Mouse (Mus musculus) telencephalon, adult 2 months (tissue): ENCODE measurements around the gene Naa25.
"Not testable (repeated sequence)": the region's sequence is repeated elsewhere in the genome, so short reads cannot be mapped to it uniquely, and the experiment has no call there.

ENCODE experiments used
- DNase-seq: peaks from one replicate; pipeline ENCODE4 v3.0.0-alpha.2; 2011; ENCODE audit warnings: low read depth, low spot score

Naa25 gene

DNA sequence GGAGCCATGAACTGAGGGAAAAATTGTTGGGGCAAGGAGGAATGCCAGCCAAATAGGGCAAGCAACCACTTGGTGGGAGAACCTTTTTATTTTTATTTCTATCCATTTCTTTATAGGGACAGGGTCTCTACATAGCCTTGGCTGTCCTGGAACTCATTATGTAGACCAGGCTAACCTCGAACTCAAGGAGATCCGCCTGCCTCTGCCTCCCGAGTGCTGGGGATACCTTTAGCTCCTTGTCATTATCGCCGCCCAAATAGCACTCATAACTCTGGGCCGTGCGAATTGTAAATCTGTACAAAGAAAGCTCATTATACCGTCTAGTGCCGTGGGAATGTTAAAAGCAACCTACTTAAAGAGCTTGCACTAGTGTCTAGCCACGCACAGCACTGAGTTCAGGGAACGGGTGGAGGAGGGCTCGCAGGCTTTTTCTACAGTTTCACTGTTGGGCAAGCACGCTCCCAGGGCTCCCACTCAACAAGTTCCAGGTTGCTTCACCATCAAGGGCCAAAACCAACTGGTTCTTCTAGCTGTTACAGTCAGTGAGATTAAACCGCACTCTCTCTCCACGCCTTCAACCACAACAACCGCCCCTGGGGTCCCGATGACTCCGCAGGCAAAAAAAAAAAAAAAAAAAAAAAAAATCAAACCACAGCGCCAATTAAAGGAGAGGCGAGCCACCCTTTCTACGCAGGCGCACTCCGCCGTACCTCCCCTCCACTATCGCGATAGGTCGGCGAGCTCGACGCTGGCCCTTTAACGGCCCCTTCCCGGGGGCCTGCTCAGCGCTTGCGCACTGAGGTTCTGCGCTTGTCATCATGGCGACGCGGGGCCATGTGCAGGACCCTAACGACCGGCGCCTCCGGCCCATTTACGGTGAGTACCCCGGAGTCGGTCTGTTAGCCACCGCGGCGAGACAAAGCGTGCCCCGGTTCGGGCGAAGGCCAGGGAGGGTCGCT, at the start of gene Naa25:
TSS of gene Naa25 (plus strand) at position 750 of the 959 bp plus-strand sequence.
- DNase-seq: peak; percentile 91

GRCm38 (mm10) chr5:121359229-121359628, 38.5 kb upstream of the Naa25 start:
- no peak for DNase-seq

DNA sequence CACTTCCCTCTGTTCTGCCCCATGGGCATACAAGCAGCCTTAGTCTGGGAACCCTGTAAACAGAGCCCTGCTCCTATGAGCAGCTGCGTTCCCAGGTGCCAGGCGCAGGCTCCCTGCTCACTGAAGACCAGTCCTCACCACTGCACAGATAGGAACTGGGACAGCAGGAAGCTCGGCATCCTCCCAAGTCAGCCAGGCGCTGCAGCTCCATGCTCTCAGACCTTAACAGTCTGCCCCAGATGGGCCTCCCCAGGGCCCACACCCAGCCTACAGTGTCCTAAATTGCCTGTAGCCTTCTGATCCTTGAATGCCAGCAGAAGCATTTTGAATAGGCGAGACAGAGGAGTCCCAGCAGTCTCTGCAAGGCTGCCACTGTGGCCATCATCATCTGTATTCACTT, 36.0 kb upstream of the Naa25 start:
- no peak for DNase-seq

DNA sequence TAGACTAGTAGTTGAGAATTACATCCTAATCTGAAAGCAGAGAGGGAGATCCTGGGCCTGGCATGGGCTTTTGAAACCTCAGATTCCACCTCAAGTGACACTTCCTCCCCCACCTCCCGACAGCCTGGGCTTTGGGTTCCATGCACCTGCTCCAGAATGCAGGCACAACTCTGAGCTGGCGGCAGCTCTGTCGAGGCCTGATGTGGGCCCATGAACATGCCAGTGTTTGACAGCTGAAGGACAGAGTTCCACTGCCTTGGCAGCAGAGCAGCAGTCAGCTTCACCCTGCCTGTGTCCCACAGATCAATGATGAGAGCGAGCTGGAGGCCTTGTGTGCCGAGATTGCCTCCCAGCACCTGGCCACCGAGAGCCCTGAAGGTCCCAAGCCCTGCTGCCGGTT, 34.3 kb upstream of the Naa25 start:
- no peak for DNase-seq

DNA sequence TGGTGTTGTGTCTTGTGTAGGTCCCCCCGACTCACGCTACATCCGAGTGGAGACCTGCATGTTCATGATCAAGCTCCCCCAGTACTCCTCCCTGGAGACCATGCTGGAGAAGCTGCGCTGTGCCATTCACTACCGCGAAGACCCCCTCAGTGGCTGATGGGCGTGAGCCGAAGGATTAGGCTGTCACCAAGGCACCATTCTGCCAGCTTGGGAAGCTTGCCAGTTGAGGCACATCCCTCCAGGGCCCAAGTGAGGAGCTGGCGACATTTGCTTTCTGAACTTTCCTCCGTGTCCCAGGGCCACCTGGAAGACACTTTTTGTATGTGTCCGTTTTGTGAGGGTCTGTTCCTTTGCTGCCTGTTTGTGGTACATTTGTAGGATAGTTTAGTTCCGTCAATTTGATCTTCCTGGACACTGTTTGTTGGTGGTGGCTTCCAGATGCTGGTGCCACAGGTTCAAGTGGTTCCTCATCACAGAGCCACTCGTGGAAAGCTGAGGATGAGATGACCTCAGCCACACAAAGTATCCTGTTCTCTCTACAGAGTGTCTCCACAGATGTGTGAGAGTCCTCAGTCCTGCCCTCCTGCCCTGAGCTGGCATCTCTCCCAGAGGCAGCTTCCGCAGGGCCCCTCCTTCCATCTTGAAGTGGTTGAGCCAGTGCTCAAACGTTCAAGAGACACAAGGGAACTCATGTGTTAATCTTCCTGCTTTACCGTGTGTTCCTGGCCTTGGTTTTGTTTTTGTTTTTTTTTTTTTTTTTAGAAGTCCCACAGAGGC, 31.1 kb upstream of the Naa25 start:
- DNase-seq: no peak

- no peak for DNase-seq
Observed at GRCm38 (mm10) chr5:121367255-121367654, 30.5 kb upstream of the Naa25 start.

DNA sequence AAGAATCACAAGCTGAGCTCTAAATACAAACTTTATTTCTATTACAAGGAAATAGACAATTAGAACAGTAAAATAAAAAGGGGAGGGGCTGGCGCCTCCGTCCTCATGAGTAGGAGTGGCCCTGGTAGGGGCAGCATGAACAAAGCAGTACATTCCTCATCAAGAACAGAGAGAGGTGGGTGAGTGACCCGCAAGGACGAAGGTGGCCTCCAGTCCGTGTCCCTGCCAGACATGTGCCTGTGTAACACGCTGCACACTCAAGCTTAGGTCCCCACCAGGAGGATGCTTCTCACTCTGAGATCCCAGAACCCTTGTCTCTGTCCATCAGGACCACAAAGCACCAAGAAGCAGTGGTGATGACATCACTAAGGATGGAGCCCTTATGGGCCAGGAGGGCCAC, 26.0 kb upstream of the Naa25 start:
- DNase-seq: no peak

DNA sequence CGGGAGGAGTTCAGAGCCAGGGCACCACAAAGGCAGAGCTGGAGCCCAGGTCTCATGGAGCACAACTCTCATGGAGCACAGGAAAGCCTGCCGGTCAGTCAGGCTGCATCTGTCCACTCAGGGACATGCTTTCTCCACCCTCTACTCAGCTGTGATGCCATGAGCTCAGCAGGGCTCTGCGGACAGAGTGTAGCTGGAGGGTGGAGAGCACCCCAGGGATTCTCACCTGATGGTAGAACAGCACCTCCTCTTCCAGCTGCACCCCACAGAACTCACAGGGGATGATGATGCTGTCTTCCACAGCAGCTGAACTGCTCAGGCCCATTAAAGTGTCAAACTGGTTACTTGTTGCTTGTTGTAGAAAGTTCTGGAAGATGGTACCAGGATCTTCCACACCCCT, 22.9 kb upstream of the Naa25 start:
- DNase-seq: no peak

- DNase-seq: not testable (repeated sequence)
Observed at GRCm38 (mm10) chr5:121376972-121377371, 20.8 kb upstream of the Naa25 start.

GRCm38 (mm10) chr5:121378678-121379256, 19.0 kb upstream of the Naa25 start:
- no peak for DNase-seq

DNA sequence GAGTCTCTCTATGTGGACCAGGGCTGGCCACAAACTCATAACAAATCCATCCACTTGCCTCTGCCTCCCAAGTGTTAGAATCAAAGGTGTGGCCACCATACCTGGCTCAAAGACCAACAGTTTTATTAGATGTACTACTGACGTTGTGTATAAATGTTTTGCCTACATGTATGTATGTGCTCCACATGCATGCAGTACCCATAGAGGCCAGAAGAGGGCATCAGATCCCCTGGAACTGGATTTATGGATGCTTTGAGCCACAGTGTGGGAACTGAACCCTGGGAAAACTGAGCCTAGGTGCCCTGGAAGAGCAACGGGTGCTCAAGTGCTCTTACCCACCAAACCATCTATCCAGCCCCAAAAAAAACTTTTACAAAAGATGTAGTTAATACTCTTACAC, 17.0 kb upstream of the Naa25 start:
- DNase-seq: no peak

DNA sequence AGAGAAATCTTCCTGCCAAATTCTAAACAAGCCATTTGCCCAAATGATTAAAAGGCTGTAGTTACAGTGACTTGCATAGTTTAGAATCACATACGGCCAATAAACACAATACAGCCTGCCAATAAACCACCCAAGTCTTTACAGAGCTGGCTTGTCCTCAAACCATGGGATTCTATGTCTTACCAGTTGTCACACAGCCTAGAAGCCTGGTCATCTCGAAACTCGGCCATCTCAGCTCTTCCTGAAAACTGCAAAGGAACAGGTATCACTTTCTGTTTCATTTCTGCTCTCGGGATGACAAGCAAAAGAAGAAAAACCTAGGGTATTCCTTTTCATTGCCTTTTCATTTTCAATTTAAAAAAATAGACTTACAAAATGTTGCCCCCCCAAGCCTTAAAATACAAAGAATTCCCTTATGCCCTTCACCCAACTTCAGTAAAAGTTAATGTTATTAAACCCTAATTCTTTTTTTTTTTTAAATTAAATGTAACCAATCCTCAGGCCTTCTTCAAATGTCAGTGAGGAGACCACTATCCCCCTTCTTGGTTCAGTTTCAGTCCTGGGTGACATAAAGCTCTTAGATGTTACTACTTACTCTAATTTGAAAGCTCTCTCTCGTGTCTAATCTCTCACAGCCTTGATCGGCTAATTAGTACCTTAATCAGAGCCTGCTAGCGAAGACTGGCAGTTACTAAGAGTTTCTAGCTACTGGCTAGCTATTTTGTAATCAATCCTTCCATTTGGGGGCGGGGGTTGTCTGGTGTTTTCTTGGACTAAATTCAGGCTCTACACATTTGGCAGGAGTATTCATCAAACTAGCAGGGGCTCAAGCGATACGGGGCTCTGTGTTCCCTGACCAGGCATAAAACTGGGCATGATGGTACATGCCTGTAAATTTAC, 13.6 kb upstream of the Naa25 start:
- no peak for DNase-seq

DNA sequence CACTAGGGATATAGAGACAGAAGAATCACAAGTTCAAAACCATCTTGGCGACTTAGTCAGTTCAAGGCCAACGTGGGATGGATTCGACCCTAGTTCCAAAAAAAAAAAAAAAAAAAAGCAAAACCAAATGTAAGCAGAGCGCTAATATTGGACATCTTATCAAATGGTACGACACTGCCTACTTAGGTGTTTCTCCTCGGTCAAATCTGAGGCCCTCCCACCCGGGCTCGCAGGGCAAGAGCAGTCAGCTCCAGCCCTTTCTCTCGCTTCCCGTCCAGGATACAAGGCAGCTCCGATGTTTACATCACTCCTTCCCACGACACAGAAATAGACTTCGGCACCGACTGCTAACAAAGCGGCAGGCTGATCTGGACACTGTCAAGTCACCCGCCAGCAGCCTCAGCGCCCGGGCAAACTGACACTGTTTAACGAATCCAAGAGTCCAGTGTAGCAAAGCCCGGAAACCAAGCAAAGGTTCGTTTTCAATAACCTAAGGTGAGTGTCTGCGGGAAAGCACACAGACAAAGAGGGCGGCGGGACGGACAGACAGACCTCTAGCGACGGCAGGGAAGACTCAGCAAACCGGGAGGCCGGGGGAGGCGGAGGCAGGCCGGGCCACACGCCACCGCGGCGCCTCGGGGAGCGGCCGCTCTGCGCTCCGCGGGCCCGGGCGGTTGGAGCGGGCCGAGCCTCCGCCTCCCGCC, 12.8 kb upstream of the Naa25 start:
- DNase-seq: no peak

DNA sequence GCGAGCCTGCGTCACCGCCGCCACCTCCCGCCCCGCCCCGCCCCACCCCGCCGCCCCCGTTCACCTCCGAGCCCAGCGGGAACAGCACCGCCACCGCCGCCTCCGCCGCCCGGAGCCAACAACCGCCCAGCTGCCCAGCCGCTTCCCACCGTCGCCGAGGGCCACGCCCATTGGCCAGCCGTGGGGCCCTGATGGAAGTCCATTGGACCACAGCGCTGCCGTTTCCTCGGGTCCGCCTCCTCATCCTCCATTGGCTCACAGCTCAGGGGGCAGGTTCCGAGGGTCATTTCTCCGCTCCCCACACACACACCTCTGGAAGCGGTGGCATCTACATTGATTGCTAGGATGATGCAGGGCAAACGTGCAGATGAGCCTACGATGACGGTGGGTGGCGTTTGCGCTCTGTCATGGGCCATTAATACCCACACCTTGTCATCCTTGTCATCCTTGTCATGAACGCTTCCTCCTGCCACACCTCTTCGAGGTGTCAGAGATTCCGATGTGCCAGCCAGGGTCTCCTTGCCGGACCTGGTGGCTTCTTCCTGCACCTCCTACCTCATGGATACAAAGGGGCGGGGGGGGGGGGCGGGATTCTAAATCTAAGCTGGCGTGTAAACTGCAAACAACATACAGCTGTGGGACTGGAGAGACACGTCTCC, 12.1 kb upstream of the Naa25 start, which contains the start of gene Trafd1:
TSS of gene Trafd1 (minus strand) at position 172 of the 659 bp plus-strand sequence.
- peak; percentile 85 for DNase-seq

DNA sequence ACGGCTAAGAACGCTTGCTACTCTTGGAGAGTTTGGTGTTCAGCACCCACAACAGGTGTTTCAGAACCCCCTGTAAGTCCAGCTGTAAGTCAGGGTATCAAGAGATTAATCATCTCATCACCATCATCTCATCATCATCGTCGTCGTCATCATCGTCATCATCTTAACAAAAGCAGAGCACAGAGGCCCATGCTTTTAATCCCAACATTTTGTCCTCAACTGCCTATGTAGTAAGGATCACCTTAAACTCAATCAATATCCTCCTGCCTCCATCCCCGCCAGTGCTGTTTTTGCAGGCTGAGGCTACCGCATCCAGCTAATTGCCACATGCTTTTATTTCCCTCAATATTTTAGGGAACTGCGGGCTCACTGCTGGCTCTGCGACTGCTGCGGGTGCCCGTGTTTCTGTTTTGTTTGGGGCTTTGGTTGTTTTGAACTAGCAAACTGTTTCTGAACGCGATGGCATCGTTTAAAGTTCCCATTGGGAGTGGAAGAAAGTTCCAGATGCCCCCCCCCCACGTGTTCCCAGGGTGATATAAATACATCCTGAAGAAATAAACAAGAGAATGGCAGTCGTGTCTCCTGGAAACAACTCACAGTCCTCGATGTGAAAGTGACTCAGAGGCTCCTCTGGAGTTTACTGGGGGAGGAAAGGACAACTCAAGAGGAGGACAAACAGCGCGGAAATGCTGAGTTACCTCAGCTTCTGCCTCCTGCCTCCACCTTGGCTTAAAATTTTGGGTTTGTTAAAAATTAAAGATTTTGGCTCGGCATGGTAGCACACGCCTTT, 11.4 kb upstream of the Naa25 start:
- DNase-seq: no peak

DNA sequence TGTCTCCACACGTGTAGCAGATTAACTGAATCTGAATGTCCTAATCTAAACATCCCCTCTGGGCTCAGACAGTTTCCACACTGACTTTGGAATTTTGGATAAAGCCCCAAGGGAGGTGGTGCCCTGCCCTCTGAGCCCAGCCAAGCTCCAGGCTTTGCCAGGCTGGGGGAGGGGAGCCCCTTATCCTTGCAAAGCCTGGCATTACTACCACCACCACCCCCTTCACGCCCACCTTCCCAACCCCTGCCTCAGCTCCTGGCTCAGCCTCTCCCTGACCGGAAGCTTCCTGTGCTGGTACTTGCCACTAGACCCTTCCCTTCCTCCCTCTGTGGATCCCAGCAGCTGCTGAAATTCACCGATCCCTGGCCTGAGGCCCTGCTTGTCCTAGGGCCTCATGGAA, 10.6 kb upstream of the Naa25 start:
- DNase-seq: no peak

GRCm38 (mm10) chr5:121389106-121389505, 8.6 kb upstream of the Naa25 start:
- no peak for DNase-seq

DNA sequence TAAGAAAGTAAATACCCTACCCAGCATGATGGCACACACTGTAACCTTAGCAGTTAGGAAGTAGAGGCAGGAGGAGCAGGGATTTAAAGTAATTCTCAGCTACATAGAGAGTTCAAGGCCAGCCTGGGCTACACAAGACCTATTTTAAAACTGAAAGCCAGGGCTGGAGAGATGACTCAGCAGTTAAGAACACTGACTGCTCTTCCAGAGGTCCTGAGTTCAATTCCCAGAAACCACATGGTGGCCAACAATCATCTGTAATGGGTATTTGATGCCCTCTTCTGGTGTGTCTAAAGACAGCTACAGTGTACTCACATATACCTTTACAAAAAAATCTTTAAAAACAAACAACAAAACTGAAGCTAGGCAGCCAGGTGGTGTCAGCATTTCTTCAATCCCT, 8.0 kb upstream of the Naa25 start:
- DNase-seq: no peak

GRCm38 (mm10) chr5:121392667-121393380, 4.9 kb upstream of the Naa25 start:
- no peak for DNase-seq
